Mouse (Mus musculus): ENCODE measurements around the gene Ssx9.
"Not testable (repeated sequence)": the region's sequence is repeated elsewhere in the genome, so short reads cannot be mapped to it uniquely, and the experiment has no call there.

The Ssx9 gene

GRCm38 (mm10) chrX:8748132-8748531, at the start of gene Ssx9:
Gene Ssx9 (plus strand): TSS chrX:8748432.
- not testable (repeated sequence) for DNase-seq

GRCm38 (mm10) chrX:8732907-8733306, 15.3 kb upstream of the Ssx9 start:
- DNase-seq = peak; percentile 16

DNA sequence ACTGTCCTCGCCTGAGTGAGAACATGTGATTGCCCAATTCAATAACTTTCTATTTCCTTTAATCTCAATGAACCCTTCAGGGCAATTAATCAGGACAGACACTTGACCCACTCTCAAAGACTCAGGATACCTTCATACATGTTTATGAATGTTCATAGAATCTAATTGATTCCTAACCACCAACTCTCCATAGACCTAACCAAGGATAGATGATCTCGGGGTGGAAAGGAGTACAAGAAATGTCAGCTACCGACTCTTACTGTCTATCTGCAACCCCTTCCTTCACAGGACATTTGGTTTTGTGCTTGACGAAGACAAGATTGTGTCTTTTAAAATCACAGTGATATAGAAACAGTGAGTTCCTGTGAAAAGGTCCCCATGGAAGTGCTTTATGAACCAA, 55.2 kb downstream of the Ssx9 start, which contains the start of gene Ssxb5:
Gene Ssxb5 (plus strand): TSS at position 301 of the 400 bp plus-strand sequence.
- not testable (repeated sequence) for DNase-seq
